Mouse (Mus musculus): ENCODE results near the gene Mgll.

Gene Mgll

GRCm38 (mm10) chr6:88770300-88770904 lies 46.2 kb downstream of the Mgll start:
- DNase-seq (ENCODE audit: low spot score in 2 of 2), result no peak

- DNase-seq (ENCODE audit: low spot score in 2 of 2), result no peak
Measured at GRCm38 (mm10) chr6:88770981-88771380, 46.8 kb downstream of the Mgll start.

- no peak for DNase-seq (ENCODE audit: low spot score in 2 of 2)
Measured at GRCm38 (mm10) chr6:88772041-88772440, 47.8 kb downstream of the Mgll start.

- DNase-seq (ENCODE audit: low spot score in 2 of 2), result no peak
Measured at GRCm38 (mm10) chr6:88774055-88774454, 49.8 kb downstream of the Mgll start.

GRCm38 (mm10) chr6:88775267-88775666 lies 51.1 kb downstream of the Mgll start:
- no peak for DNase-seq (ENCODE audit: low spot score in 2 of 2)

GRCm38 (mm10) chr6:88776336-88776923 lies 52.2 kb downstream of the Mgll start:
- DNase-seq (ENCODE audit: low spot score in 2 of 2), result no peak

- no peak for DNase-seq (ENCODE audit: low spot score in 2 of 2)
Measured at GRCm38 (mm10) chr6:88776964-88777363, 52.8 kb downstream of the Mgll start.

- DNase-seq (ENCODE audit: low spot score in 2 of 2), result no peak
Measured at GRCm38 (mm10) chr6:88778047-88778688, 54.0 kb downstream of the Mgll start.

GRCm38 (mm10) chr6:88779755-88780154 lies 55.5 kb downstream of the Mgll start:
- DNase-seq (ENCODE audit: low spot score in 2 of 2), result no peak

- no peak for DNase-seq (ENCODE audit: low spot score in 2 of 2)
Measured at GRCm38 (mm10) chr6:88781919-88782318, 57.7 kb downstream of the Mgll start.

GRCm38 (mm10) chr6:88782981-88783397 lies 58.8 kb downstream of the Mgll start:
- no peak for DNase-seq (ENCODE audit: low spot score in 2 of 2)

- peak; percentile 44 to 71 for DNase-seq (ENCODE audit: low spot score in 2 of 2)
Measured at GRCm38 (mm10) chr6:88784691-88785173, 60.5 kb downstream of the Mgll start.

GRCm38 (mm10) chr6:88785331-88785730 lies 61.1 kb downstream of the Mgll start:
- DNase-seq (ENCODE audit: low spot score in 2 of 2), result no peak

- DNase-seq (ENCODE audit: low spot score in 2 of 2), result no peak
Measured at GRCm38 (mm10) chr6:88785781-88786542, 61.8 kb downstream of the Mgll start.

- peak in 1 of 2 experiments; percentile 64 for DNase-seq (ENCODE audit: low spot score in 2 of 2)
Measured at GRCm38 (mm10) chr6:88786732-88787445, 62.7 kb downstream of the Mgll start.

GRCm38 (mm10) chr6:88787496-88787895 lies 63.3 kb downstream of the Mgll start:
- no peak for DNase-seq (ENCODE audit: low spot score in 2 of 2)

GRCm38 (mm10) chr6:88788219-88788618 lies 64.0 kb downstream of the Mgll start:
- DNase-seq (ENCODE audit: low spot score in 2 of 2), result no peak

GRCm38 (mm10) chr6:88791299-88791698 lies 67.1 kb downstream of the Mgll start:
- no peak for DNase-seq (ENCODE audit: low spot score in 2 of 2)

- no peak for DNase-seq (ENCODE audit: low spot score in 2 of 2)
Measured at GRCm38 (mm10) chr6:88792147-88792691, 68.0 kb downstream of the Mgll start.

- DNase-seq (ENCODE audit: low spot score in 2 of 2), result no peak
Measured at GRCm38 (mm10) chr6:88793243-88793642, 69.0 kb downstream of the Mgll start.

- DNase-seq (ENCODE audit: low spot score in 2 of 2), result no peak
Measured at GRCm38 (mm10) chr6:88793872-88794271, 69.7 kb downstream of the Mgll start.

Measured in frontal cortex, postnatal 36 days (tissue).